Mouse (Mus musculus) left cerebral cortex, adult 8-10 months (tissue): ENCODE data around the gene Cyp46a1. TPM values are rescaled to one million over a fixed set of nuclear protein-coding genes. Genes with fewer than 3 reads are reported as not detected.

Experiments
- DNase-seq, 2 experiments: peaks; one replicate each; pipeline ENCODE4 v3.0.0; 2022; ENCODE audit warnings: low spot score in 2 of 2
- total RNA-seq, 4 experiments: library from RNA; stranded (reverse); gene quantifications; 2 replicates each; pipeline ENCODE4 v1.2.4; 2022

Gene Cyp46a1
- 100 to 1,000 TPM; 254 to 259 (median 256) TPM for total RNA-seq

DNA sequence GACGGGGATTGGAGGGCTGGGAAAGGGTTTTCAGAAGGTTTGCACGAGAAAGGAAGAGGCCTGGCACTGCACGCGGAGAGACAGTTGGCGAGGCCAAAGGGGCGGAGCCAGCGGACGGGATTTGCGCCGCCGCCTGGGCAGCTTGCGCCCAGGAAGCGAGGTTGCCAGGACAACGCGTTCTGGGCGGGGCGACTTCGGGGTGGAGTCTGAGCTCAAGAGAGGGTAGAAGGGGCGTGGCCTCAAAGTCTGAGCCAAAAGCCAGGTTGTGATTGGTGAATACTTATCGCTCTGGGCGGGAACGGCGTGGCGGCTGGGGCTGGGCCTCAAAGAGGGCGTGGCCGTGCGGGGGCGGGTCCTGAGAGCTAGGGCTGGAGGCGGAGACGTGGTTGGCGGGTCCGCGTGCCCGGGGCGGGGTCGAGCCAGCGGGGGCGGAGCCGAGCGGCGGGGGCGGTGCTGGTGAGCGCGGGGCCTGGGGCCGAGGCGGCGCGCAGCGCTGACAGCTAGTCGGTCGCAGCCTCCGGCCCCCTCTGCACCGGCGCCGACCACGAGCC, at the start of gene Cyp46a1:
Gene Cyp46a1, plus strand, starts transcription at position 487 of the 551 bp plus-strand sequence.
- peak; percentile 99 to 100 for DNase-seq

DNA sequence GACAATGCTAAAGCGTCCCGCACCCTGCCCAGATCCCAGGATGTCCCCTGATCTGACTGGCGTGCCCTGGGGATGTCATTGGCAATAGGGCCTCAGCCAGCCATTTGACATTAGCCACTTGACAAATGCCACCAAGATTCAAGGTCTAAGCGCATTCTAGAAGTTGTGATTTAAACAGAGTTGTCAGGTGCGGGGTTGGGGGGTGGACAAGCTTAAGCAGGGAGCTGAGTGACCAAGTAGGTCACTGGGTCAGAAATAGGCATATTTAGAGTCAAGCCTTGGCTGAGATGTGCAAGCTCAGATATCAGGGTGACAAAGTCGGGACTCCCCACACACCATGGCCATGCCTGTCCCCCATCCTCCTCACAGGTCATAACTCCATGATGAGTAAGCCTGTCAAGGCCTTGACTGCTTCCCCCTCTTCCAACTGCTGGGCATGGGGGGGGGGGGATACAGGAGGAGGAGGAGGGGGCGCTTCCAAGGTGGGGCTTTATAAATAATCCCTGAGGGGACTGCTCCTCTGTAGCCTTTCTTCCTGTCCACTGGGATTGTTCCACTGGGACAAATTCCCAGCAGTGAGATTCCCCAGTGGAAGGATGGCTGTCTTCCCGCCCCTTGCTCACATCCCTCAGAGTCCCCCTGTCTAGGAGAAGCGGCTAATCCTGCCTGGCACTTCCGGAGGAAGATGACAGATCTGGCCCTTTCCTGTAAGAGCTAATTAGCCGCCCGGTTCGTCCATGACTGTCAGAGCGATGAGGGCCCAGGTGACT, 49.5 kb upstream of the Cyp46a1 start:
- DNase-seq: no peak

DNA sequence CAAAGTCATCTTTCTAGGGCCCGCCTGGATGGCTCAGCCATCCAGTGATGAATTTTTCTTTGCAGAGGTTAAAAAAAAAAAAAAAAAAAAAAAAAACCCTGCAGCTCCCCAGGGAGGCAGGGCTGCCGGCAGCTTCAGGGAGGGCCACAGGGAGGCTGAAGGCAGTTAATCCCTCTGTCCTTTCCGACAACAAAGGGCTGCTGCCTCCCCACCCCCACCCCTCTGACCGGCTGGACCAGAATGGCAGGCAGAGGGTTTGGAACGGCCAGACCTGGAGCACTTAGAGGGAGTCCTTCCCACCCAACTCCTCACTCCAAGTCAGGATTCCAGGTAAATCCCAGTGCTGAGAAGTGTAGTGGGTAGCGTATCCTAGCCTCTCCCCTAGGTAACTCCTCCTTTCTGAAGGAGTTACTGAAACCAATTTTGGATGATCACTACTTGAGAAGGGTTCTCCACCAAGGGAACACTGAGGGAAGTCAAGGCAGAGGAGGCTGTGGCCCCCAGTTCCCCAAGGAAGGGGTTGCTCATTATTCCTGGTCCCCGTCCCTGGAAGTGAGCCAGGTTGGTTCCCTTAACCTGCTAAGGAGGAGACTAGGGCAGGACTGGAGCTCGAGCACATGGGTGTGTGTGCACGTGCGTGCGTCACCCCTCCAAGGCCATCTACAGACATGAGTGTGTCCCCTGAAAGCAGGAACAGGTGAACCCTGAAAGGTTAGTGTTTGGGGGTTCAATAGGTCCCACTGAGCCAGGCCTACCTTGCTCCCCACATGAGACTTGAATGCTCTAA, 48.8 kb upstream of the Cyp46a1 start:
- no peak for DNase-seq

DNA sequence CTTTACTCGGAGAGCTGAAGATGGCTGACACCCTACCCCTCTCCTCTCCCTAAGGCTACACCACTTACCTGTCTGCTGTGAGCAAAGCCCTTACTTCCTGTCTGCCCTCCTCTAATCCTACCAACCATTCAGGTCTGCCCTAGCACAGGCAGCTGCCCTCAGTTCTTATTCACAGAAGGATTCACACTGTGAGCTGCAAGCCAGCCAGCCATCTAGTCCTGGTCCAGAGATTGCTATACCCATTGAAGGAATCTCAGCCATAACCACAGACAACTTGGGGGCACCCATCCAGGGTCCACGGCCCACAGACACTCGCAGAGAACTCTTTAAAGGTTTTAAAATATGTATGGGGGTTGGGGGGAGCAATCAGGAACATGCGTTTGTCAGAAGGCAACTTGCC, 47.8 kb upstream of the Cyp46a1 start:
- DNase-seq: no peak

DNA sequence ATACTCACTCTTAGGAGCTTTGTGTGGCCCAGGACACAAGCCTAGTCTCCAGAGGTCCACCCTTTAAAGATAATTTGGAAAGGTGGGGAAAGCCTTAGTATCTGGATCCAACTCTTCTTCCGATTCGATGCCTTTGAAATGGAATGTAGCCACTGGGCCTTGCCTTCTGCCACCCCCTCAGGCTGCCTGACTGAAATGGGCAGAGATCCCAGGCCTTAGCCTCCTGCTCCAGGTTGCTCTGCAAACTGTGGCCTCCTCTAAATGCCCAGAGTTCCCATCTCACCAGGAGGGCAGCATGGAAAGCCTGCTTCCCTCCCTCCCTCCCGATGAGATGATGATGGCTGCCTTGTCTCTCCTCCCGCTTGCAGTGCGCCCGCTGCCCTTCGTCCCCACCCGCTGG, 47.2 kb upstream of the Cyp46a1 start:
- no peak for DNase-seq

DNA sequence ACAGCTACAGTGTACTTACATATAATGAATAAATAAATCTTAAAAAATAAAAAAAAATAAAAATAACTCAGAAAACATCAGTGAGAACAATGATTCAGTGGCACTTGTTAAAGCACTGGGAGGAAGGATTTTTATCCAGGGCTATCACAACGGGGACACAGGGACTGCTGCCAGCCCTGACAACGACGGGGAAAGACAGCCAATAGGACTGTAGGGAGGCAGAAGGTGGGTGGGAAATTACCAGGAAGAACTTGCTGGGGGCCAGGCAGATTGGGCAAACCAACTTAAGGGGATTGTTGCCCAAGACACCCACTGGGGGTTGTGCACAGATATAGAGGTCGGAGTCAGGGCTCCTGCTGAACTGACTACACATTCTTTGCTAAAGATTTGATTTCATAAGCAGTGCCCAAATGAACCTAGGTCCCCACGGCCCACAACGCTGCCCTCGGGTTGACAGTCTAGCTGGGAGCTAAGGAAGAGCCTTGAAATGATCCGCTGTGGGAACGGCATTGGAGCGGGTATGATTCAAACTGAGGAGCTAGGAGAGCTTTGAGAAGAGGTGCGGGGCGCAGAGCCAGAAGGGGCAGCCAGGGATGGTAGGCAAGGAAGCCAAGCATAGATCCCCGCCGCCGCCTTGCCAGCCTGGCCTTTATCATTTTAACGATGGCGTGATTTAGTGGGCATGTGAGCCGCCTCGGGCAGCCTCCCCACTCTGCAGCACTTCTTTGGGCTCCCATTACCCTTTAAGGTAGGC, 45.9 kb upstream of the Cyp46a1 start:
- DNase-seq: no peak

DNA sequence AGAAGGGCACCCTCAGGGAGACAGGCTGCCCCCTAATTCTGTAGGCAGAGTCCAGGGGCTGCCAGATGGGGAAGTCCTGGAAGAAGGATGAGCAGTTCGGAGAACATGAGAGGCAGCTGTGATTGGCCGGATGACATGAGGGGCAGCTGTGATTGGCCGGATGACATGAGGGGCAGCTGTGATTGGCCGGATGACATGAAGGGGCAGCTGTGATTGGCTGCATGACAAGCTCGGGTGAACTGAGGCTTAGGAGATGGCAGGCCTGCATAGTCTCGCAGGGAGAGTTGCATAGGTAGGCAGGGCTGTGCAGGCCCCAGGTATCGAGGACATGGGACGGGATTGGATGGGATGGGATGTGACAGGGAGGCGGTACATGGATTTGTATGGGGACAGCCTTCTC, 41.8 kb upstream of the Cyp46a1 start:
- no peak for DNase-seq

DNA sequence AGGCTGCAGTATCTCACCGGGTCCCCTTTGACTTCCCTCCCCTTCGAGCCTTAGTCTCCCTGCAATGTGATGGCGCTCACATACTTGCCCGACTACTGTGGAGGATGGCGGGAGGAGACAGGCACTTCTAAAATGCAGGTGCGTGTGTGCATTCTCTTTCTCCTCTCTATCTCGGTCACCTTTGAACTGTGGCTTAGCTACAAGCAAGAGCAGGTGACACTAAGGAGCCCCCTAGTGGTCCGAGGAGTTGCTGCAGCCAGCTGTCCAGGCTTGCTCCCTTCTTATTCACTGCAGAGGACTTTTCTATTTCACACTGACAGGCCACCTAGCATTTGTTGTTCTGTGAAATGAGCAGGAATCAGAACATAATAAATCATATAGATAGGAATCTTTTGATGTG, 41.2 kb upstream of the Cyp46a1 start:
- no peak for DNase-seq

DNA sequence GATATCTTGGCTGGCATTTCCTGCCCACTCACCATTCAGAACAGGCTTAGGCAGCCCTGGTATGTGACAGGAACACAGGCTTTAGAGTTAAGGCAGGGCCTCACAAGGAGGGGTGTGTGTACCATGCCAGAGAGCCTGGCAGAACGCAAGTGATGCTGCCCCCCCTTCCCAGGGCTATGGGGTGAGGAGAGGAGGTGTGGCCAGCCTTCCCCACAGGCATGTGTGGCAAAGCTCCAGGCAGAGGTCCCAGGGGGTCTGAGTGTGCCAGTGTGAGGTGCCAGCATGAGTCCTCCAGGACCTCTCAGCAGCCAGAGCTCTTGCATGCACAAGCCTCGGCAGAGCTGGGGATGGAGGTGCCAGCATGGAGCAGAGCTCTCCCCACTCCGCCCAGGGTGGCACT, 39.6 kb upstream of the Cyp46a1 start:
- DNase-seq: no peak

DNA sequence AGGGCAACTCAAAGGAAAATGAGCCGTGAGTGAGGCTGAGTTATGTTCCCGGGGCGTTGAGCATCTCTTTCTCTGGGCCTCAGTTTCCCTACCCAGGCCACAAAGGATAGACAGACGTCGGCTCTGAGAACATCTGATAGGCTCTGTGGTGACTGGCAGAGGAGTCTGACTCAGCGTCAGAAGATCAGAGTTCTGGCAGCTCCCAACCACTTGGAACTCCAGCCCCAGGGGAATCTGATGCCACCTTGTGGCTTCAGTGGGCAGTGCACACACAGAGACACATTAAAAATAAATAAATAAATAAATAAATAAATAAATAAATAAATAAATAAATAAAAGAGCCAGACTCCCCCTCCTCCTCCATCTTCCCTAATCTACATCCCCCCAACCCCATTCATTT, 37.1 kb upstream of the Cyp46a1 start:
- no peak for DNase-seq

DNA sequence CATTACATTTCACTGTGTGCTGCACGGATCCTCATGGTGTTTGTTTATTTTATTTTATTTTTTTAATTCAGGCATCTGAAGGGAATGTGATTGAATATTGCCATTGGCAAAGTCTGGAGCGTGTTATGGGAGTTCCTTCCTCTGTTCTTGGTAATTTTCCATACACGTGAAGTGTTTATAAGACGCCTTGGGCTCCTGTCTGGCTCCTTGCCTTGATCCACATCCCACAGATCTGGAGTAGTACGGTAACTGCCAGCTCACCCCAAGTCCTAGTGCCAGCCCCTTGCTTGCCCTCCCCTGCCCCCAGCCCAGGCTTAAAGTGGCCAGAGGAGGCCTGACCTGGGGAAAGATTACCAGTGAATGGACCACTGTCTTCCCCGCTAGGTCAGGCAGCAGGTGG, 33.2 kb upstream of the Cyp46a1 start:
- no peak for DNase-seq

DNA sequence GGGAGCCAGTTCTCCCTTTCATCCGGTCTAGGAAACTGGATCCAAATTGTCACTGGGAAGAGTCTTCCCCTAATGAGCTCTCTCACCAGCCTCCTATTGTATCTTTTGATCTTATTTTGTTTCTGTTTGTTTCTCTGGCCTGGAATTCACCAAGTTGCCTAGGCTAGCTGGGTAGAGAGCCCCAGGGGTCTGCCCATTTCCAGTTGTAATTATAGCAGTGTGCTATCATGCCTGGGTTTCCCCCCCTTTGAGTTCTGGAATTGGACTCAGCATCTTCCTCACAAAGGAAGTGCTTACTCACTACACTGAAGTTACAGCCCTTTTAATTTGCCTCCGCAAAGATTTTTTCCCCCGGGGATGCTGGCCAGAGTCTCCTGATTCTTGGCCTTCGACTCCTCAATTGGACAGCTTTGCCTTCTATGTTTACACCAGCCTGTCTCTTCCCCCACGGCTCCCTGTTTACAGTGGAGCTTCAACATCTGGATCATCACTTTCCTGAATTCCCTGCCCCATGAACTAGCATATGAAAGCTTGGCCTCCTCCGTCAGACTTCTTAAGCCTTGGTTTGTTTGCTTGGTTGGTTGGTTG, 30.3 kb upstream of the Cyp46a1 start:
- no peak for DNase-seq

DNA sequence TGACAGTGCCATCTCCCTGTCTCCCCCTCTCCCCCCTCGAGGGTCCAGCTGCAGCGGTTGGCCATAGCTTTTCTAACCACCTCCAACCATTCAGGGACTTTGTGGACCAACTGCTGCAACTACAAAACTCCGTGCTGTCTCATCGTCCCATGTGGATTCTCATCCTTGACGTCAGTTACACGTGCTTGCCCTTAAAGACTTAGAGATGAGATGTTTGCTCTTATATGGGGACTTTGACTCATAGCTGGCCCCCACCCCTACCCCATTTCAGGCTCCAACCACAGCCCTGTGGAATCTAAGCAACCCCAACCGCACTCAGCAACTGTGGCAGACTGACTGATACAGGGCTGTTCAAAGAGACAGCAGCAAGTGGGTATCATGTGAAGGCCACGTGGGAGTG, 29.0 kb upstream of the Cyp46a1 start:
- no peak for DNase-seq

DNA sequence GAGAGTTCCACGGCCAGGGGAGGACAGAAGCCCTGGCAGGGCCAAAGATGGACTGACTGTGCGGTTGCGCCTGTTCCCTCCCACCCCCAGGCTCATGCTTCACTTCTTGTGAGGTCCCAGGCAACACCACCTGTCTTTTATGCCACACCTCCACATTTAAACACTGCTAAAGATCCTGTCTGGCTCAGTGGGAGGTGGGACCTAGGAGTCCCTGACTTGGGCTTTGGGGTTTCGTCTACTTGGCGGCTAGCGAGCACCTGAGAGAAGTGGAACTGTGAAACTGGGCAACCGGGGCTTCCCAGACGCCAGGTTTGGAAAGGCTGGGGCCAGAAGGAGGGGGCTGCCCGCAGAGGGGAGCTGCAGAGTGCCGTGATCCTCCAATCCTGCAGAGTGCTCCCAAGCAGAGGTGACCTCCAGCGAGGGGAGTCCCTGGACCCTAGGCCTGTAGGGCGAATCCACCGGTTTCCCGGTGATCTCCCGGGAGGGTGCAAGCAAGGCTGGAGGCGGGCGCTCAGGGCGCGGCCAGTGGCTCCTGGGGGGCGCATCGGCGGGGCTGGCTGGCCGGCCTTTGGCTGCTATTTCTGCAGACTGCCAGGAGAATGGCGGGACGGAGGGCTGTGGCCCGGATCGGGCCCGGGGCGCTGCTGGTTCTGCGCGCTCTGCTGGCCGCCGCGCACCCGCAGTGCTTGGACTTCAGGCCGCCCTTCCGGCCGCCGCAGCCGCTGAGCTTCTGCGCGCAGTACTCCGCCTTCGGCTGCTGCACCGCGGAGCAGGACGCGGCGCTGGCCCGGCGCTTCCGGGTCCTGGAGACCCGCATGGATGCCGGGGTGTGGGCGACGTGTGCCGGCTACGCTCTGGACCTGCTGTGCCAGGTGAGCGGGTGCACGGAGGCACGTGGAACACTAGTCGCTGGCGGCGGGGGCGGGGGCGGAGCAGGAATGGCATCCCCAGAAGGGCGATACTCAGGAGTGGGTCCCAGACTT, 28.1 kb upstream of the Cyp46a1 start, which contains the start of gene Hhipl1:
Gene Hhipl1, plus strand, starts transcription at position 459 of the 983 bp plus-strand sequence.
- no peak for DNase-seq

DNA sequence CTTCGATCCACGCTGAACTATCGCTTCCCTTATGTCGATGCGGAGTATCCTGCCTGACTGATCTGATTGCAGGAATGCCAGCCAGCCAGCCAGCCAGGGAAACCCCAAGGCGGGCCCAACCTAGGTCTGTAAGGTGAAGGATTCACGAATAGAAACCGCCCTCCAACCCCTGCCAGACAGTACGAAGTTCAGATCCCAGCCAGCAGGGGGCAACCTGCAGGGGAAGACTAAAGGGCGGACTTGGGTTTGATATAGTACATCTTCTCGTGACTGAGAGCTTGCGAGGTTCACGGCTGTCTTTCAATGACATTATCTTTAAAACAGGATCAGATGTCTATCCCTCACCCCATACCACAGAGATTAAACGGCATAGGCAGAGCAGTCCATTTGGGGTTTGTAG, 26.6 kb upstream of the Cyp46a1 start:
- DNase-seq: no peak

DNA sequence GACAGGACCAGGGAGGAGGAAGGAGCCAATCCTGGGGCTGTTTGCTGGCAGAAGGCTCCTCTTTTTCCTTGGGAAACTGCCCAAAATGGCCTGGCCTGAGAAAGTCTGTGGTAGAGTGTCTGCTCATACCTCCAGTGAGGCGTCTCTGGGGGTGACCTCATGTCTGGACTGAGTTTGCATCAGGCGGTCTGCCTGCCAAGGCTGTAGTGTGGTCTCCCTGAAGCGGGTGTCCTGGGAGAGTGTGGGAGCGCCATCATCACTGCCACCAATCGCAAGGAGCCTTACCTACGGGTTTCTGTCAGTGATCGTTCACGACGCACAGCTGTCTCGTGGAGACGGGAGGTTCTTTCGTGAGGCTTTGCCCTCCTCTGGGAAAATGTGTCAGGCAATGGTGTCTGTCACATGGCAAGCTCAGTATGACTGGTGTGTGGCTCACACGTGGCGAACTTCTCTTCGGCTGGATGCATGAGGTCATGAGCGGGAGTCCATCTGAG, 25.8 kb upstream of the Cyp46a1 start:
- no peak for DNase-seq

DNA sequence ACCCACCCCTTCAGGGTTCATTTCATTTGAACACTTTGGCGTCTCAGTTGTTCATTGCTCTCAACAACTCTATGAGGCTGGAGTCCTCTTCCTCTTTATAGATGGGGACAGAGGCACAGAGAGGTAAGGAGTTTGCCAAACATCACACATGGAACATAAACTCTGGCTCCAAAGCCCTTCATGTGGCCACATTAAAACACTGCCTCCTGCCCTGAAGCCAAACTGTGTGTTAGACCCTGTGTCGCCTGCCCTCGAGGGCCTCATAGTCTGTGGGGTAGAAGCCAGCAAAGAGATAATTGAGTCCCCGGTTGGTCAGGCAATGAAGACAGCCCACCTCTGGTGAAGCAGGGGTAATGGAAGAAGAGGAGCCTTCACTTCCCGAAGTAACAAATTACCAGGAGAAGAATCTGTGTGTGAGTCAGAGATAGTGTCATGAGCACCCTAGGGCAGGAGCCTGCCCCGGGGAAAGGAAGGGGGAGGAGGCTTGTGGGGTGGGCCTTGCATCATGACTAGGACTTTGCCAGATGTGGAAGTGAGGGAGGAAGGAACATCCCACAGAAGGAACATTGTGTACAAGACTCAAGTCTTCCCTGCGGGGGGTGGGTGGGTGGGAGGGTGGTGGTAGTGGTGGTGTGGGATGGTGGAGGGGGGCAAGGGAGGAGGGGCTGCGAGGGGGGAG, 24.9 kb upstream of the Cyp46a1 start:
- no peak for DNase-seq

DNA sequence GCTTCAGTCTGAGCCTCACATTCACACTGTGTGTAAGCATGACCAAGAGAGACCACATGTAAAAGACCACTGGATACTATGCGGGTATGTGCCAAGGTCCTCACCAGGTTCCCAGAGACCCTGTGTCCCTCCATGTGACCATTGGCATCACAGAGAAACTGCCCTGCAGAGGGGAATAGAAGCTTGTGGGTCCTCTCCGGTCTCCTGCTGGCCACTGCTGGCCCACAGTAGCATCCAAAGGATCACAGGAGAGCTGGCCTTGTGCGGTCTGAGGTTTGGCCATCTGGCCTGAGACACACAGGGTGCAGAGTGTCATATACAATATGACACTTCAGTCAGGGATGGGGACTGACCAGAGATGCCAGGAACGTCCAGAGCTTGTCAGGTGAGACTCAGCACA, 24.1 kb upstream of the Cyp46a1 start:
- no peak for DNase-seq

DNA sequence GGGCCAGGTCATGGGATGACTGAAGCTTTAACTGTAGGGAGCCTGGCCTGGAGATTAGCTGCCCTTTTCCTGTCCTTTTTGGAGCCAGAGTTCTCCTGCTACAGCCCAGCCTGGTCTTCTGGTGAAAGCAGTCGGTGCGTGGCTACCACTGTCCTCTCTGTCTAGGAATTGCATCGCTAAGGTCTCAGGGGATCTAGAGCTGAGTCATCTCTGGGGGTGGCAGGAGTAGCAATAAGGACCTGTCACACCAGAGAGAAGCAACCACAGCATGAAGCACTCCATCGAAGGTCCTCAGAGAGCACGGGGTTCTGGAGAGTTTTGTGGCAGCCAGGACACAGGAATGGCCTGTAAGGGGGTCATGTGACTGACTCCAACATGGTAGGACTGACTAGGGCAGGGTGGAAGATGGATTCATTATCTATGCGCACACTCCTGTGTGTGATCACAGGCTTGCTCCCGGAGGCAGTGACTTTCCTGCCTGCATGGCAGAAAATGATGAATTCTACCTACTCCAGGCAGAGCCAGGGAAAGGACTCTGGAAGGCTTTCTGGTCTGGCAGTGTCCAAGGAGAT, 23.6 kb upstream of the Cyp46a1 start:
- DNase-seq: no peak
